22 mouse cellular contexts compared by ENCODE assay signal in genomic region chr7:103812174-103812573, GRCm38 (mm10). TPM values are rescaled to one million over a fixed set of nuclear protein-coding genes. Genes with fewer than 3 reads are reported as not detected.
DNase-seq lines count a peak whose midpoint lies in the region; ATAC-seq and TF ChIP-seq lines count a peak whose summit lies in the region.
"Had no signal": no experiment of that assay in that cellular context is flagged by ENCODE, and none has a peak within 500 bp of the region (broad histone marks: within the 10 kb centered on the region; RNA-seq: fewer than 3 reads in every experiment).

No protein-coding gene starts in this region.

- TF ChIP-seq EP300 in MEL (IDR thresholded peaks at IDR 0.05; ENCODE audit: low read depth in 1 of 2, low read length in 2 of 2): peak; percentile 94 to 95

- TF ChIP-seq POLR2A in MEL (IDR thresholded peaks at IDR 0.05; ENCODE audit: control insufficient read depth in 1 of 2, insufficient read depth in 1 of 2, low read depth in 1 of 2, low read length in 2 of 2, poor library complexity in 1 of 2): no peak

- peaks cover 23 to 26% of the 10 kb centered on the region in 2 experiments for H3K4me1 ChIP-seq in MEL (ENCODE audit: control insufficient read depth in 1 of 2, insufficient read depth in 2 of 2, low read length in 2 of 2)
- H3K4me1 ChIP-seq in forebrain, embryonic 11.5 days (replicated peaks; ENCODE audit: control insufficient read depth, insufficient read depth, low read length): no peaks in the 10 kb centered on the region
- H3K4me1 ChIP-seq: embryonic facial prominence, embryonic 15.5 days; forebrain, embryonic 13.5 days; hindbrain, embryonic 10.5 days; limb, embryonic 15.5 days; midbrain, embryonic 12.5 days; neural tube, embryonic 13.5 days had no signal

- H3K4me3 ChIP-seq in MEL (ENCODE audit: control insufficient read depth in 1 of 2, insufficient read depth in 1 of 2, low read depth in 2 of 2, low read length in 2 of 2): peak overlapping the region in 1 of 2 experiments; percentile 36; a peak in 3 of 4 replicates
- no peak overlapping the region for H3K4me3 ChIP-seq in forebrain, embryonic 11.5 days (ENCODE audit: low read depth, low read length)
- H3K4me3 ChIP-seq: embryonic facial prominence, embryonic 15.5 days; forebrain, embryonic 13.5 days; hindbrain, embryonic 10.5 days; limb, embryonic 15.5 days; midbrain, embryonic 12.5 days; neural tube, embryonic 13.5 days had no signal

- H3K27ac ChIP-seq in MEL (ENCODE audit: control insufficient read depth, low read depth, low read length): peak overlapping the region; percentile 92
- H3K27ac ChIP-seq in forebrain, embryonic 11.5 days (ENCODE audit: low read depth, low read length): no peak overlapping the region
- H3K27ac ChIP-seq: embryonic facial prominence, embryonic 15.5 days; forebrain, embryonic 13.5 days; hindbrain, embryonic 10.5 days; limb, embryonic 15.5 days; midbrain, embryonic 12.5 days; neural tube, embryonic 13.5 days had no signal

- TF ChIP-seq RAD21 in MEL (IDR thresholded peaks at IDR 0.05; ENCODE audit: low read depth, low read length): no peak

- no peaks in the 10 kb centered on the region for H3K9me3 ChIP-seq in MEL (replicated peaks; ENCODE audit: insufficient read depth, low read length)
- H3K9me3 ChIP-seq in forebrain, embryonic 11.5 days (ENCODE audit: control insufficient read depth, low read length): no peaks in the 10 kb centered on the region
- H3K9me3 ChIP-seq: embryonic facial prominence, embryonic 15.5 days; forebrain, embryonic 13.5 days; hindbrain, embryonic 10.5 days; limb, embryonic 15.5 days; midbrain, embryonic 12.5 days; neural tube, embryonic 13.5 days had no signal

- no peaks in the 10 kb centered on the region for H3K27me3 ChIP-seq in MEL (ENCODE audit: control insufficient read depth in 1 of 2, insufficient read depth in 2 of 2, low read length in 2 of 2)
- H3K27me3 ChIP-seq in forebrain, embryonic 11.5 days (ENCODE audit: control insufficient read depth, insufficient read depth, low read length): no peaks in the 10 kb centered on the region
- H3K27me3 ChIP-seq: embryonic facial prominence, embryonic 15.5 days; forebrain, embryonic 13.5 days; limb, embryonic 15.5 days; midbrain, embryonic 12.5 days; neural tube, embryonic 13.5 days had no signal

- ATAC-seq in granulocyte monocyte progenitor cell, adult 5-6 weeks (replicated peaks; ENCODE audit: poor library complexity, severe bottlenecking): peak; percentile 81
- peak; percentile 56 for ATAC-seq in megakaryocyte, adult 5-6 weeks (ENCODE audit: poor library complexity, severe bottlenecking)
- no peak for ATAC-seq in forebrain, embryonic 11.5 days (replicated peaks; ENCODE audit: low FRiP score)
- ATAC-seq: forebrain, embryonic 13.5 days had no signal

- no peaks in the 10 kb centered on the region for H3K79me2 ChIP-seq in MEL (ENCODE audit: control insufficient read depth, insufficient read depth, low read length, poor library complexity)

- peak; percentile 73 for DNase-seq in A20 (ENCODE audit: low read depth, low spot score)
- DNase-seq in MEL (ENCODE audit: low read depth, low spot score): peak; percentile 80
- no peak for DNase-seq in thymus, postnatal 4 days
- no peak for DNase-seq in ovary, adult 18-20 months (ENCODE audit: low spot score)
- DNase-seq in forebrain, embryonic 11.5 days (ENCODE audit: low spot score): no peak
- DNase-seq: adrenal gland, postnatal 10 days; cerebellum, adult 9-10 months; embryo, embryonic 11 days; gastrocnemius, postnatal 36 days; kidney, adult 2 months; kidney, postnatal 14 days; thymus, adult 18-20 months had no signal

- no peak overlapping the region for H3K4me2 ChIP-seq in forebrain, embryonic 11.5 days (ENCODE audit: low read depth, low read length, severe bottlenecking)
- H3K4me2 ChIP-seq: embryonic facial prominence, embryonic 15.5 days; forebrain, embryonic 13.5 days; limb, embryonic 15.5 days; midbrain, embryonic 12.5 days; neural tube, embryonic 13.5 days had no signal

- no peak for TF ChIP-seq CTCF in MEL (IDR thresholded peaks at IDR 0.05 in 2 of 3, conservative IDR thresholded peaks at IDR 0.05 in 1 of 3; ENCODE audit: control insufficient read depth in 1 of 3, insufficient read depth in 1 of 3, low read depth in 2 of 3, low read length in 3 of 3, poor library complexity in 1 of 3, severe bottlenecking in 1 of 3)

- peak overlapping the region; percentile 65 for H3K9ac ChIP-seq in MEL (ENCODE audit: control insufficient read depth, low read depth, low read length, poor library complexity, severe bottlenecking)
- H3K9ac ChIP-seq in forebrain, embryonic 11.5 days (ENCODE audit: low read length): no peak overlapping the region
- H3K9ac ChIP-seq: embryonic facial prominence, embryonic 15.5 days; forebrain, embryonic 13.5 days; limb, embryonic 15.5 days; midbrain, embryonic 12.5 days; neural tube, embryonic 13.5 days had no signal

- WGBS in forebrain, embryonic 11.5 days: 82% methylated on average over 1 of the region's 1 CpGs

- H3K36me3 ChIP-seq in MEL (ENCODE audit: control insufficient read depth in 1 of 2, insufficient read depth in 2 of 2, low read length in 2 of 2): peaks cover 0 to 29% of the 10 kb centered on the region in 2 experiments; a peak in 2 of 4 replicates
- H3K36me3 ChIP-seq in forebrain, embryonic 11.5 days (ENCODE audit: control insufficient read depth, insufficient read depth, low read length): no peaks in the 10 kb centered on the region
- H3K36me3 ChIP-seq: embryonic facial prominence, embryonic 15.5 days; hindbrain, embryonic 10.5 days; limb, embryonic 15.5 days; midbrain, embryonic 12.5 days; neural tube, embryonic 13.5 days had no signal

TF ChIP-seq in MEL, 35 proteins besides CTCF, POLR2A, EP300 and RAD21 (continues in another document):
- TF ChIP-seq MYC (IDR thresholded peaks at IDR 0.05; ENCODE audit: low read depth, low read length) (0 out of 2 replicates have a peak, but pooled peaks have one; percentile 48), BHLHE40 (IDR thresholded peaks at IDR 0.05; ENCODE audit: borderline replicate concordance, low read depth, low read length) (no peak), NRF1 (IDR thresholded peaks at IDR 0.05; ENCODE audit: insufficient read depth, low read depth, low read length, poor library complexity, severe bottlenecking) (no peak), ETS1 (IDR thresholded peaks at IDR 0.05; ENCODE audit: low read depth, low read length) (peak; percentile 87), POLR2AphosphoS2 (IDR thresholded peaks at IDR 0.05; ENCODE audit: low read length) (no peak), ZMIZ1 (IDR thresholded peaks at IDR 0.05; ENCODE audit: low read depth, low read length) (no peak), KAT2A (conservative IDR thresholded peaks at IDR 0.05; ENCODE audit: low read depth, low read length) (no peak), SIN3A (IDR thresholded peaks at IDR 0.05; ENCODE audit: low read length) (peak; percentile 70)

RNA-seq across cellular contexts. Expression of gene Hbb-bt, which starts 1.6 kb away (rescaled TPM):
- total RNA-seq in MEL (2012; rRNA removed): 120 and 191 TPM in 2 replicates
- 100 to 1,000 TPM in 1 of 2 experiments, not detected in 1; 118 TPM for polyA plus RNA-seq in MEL (2012; ENCODE audit: insufficient read depth in 1 of 2, insufficient read length in 2 of 2, low read depth in 1 of 2, low replicate concordance in 2 of 2, missing spikeins in 1 of 2)
- not detected in 2 replicates for total RNA-seq in granulocyte monocyte progenitor cell, adult 5-6 weeks (2014; fragmentation: Nextera tagmentation)
- total RNA-seq in granulocyte monocyte progenitor cell, adult 5-6 weeks (2017): not detected in 2 replicates
- 43.0 and 130 TPM in 2 replicates for total RNA-seq in megakaryocyte, adult 5-6 weeks (2015)
- total RNA-seq in megakaryocyte, adult 5-6 weeks (2017): 14.3 and 23.0 TPM in 2 replicates
- polyA plus RNA-seq in forebrain, embryonic 11.5 days (2014; fragmentation: Nextera tagmentation; extraction: Ambion mirVana): 770 and 789 TPM in 2 replicates

RNA-seq across cellular contexts. Expression of gene Hbb-bs, which starts 15.7 kb away (rescaled TPM):
- total RNA-seq in MEL (2012; rRNA removed): 79.0 and 138 TPM in 2 replicates
- 100 to 1,000 TPM in 1 of 2 experiments, not detected in 1; 208 TPM for polyA plus RNA-seq in MEL (2012; ENCODE audit: insufficient read depth in 1 of 2, insufficient read length in 2 of 2, low read depth in 1 of 2, low replicate concordance in 2 of 2, missing spikeins in 1 of 2)
- total RNA-seq in granulocyte monocyte progenitor cell, adult 5-6 weeks (2014; fragmentation: Nextera tagmentation): not detected in 2 replicates
- total RNA-seq in granulocyte monocyte progenitor cell, adult 5-6 weeks (2017): 1.6 and 5.2 TPM in 2 replicates
- 106 and 274 TPM in 2 replicates for total RNA-seq in megakaryocyte, adult 5-6 weeks (2015)
- total RNA-seq in megakaryocyte, adult 5-6 weeks (2017): 71.1 and 121 TPM in 2 replicates
- 254 and 256 TPM in 2 replicates for polyA plus RNA-seq in forebrain, embryonic 11.5 days (2014; fragmentation: Nextera tagmentation; extraction: Ambion mirVana)

RNA-seq across cellular contexts. Expression of gene Olfr67, which starts 20.6 kb away (rescaled TPM):
- total RNA-seq in MEL (2012; rRNA removed): not detected in 2 replicates
- polyA plus RNA-seq in MEL (2012; ENCODE audit: insufficient read depth in 1 of 2, insufficient read length in 2 of 2, low read depth in 1 of 2, low replicate concordance in 2 of 2, missing spikeins in 1 of 2): not detected
- not detected in 2 replicates for total RNA-seq in granulocyte monocyte progenitor cell, adult 5-6 weeks (2014; fragmentation: Nextera tagmentation)
- total RNA-seq in granulocyte monocyte progenitor cell, adult 5-6 weeks (2017): not detected in 2 replicates
- total RNA-seq in megakaryocyte, adult 5-6 weeks (2015): not detected in 2 replicates
- total RNA-seq in megakaryocyte, adult 5-6 weeks (2017): not detected in 2 replicates
- polyA plus RNA-seq in forebrain, embryonic 11.5 days (2014; fragmentation: Nextera tagmentation; extraction: Ambion mirVana): not detected in 2 replicates
- total RNA-seq: adrenal gland, postnatal 10 days; gastrocnemius, postnatal 36 days; layer of hippocampus, postnatal 10 days had no signal
- polyA plus RNA-seq: embryonic facial prominence, embryonic 15.5 days; forebrain, embryonic 13.5 days; heart, embryonic 14.5 days; hindbrain, embryonic 10.5 days; kidney, adult 2 months; limb, embryonic 15.5 days; midbrain, embryonic 12.5 days; neural tube, embryonic 13.5 days had no signal

RNA-seq across cellular contexts. Expression of gene Hbb-bh2, which starts 28.1 kb away (rescaled TPM):
- total RNA-seq in MEL (2012; rRNA removed): not detected in 2 replicates
- not detected for polyA plus RNA-seq in MEL (2012; ENCODE audit: insufficient read depth in 1 of 2, insufficient read length in 2 of 2, low read depth in 1 of 2, low replicate concordance in 2 of 2, missing spikeins in 1 of 2)
- total RNA-seq in granulocyte monocyte progenitor cell, adult 5-6 weeks (2014; fragmentation: Nextera tagmentation): not detected in 2 replicates
- total RNA-seq in granulocyte monocyte progenitor cell, adult 5-6 weeks (2017): not detected in 2 replicates
- not detected in 2 replicates for total RNA-seq in megakaryocyte, adult 5-6 weeks (2015)
- total RNA-seq in megakaryocyte, adult 5-6 weeks (2017): not detected in 2 replicates
- not detected in 2 replicates for polyA plus RNA-seq in forebrain, embryonic 11.5 days (2014; fragmentation: Nextera tagmentation; extraction: Ambion mirVana)
- total RNA-seq: adrenal gland, postnatal 10 days; gastrocnemius, postnatal 36 days; layer of hippocampus, postnatal 10 days had no signal
- polyA plus RNA-seq: embryonic facial prominence, embryonic 15.5 days; forebrain, embryonic 13.5 days; heart, embryonic 14.5 days; hindbrain, embryonic 10.5 days; kidney, adult 2 months; limb, embryonic 15.5 days; midbrain, embryonic 12.5 days; neural tube, embryonic 13.5 days had no signal

RNA-seq across cellular contexts. Expression of gene Hbb-bh1, which starts 30.8 kb away (rescaled TPM):
- not detected in 2 replicates for total RNA-seq in MEL (2012; rRNA removed)
- under 1 TPM in 1 of 2 experiments, not detected in 1; 0.15 TPM for polyA plus RNA-seq in MEL (2012; ENCODE audit: insufficient read depth in 1 of 2, insufficient read length in 2 of 2, low read depth in 1 of 2, low replicate concordance in 2 of 2, missing spikeins in 1 of 2)
- not detected in 2 replicates for total RNA-seq in granulocyte monocyte progenitor cell, adult 5-6 weeks (2014; fragmentation: Nextera tagmentation)
- total RNA-seq in granulocyte monocyte progenitor cell, adult 5-6 weeks (2017): not detected in 2 replicates
- not detected in 2 replicates for total RNA-seq in megakaryocyte, adult 5-6 weeks (2015)
- not detected in 2 replicates for total RNA-seq in megakaryocyte, adult 5-6 weeks (2017)
- 2,356 and 2,804 TPM in 2 replicates for polyA plus RNA-seq in forebrain, embryonic 11.5 days (2014; fragmentation: Nextera tagmentation; extraction: Ambion mirVana)
- total RNA-seq: adrenal gland, postnatal 10 days; gastrocnemius, postnatal 36 days; layer of hippocampus, postnatal 10 days had no signal
- polyA plus RNA-seq: kidney, adult 2 months had no signal

Comparison
In these comparisons a context has a peak if more than half of its experiments do, and no peak if none do; other contexts are left out.
1. DNase-seq: peak in A20 (single experiment) and MEL (single experiment); none in thymus, postnatal 4 days (single experiment), ovary, adult 18-20 months (single experiment) and forebrain, embryonic 11.5 days (single experiment).
2. RNA of gene Hbb-bt, which starts 1.6 kb away (total RNA-seq): 120 to 191 TPM in MEL and 14.3 to 130 TPM in megakaryocyte, adult 5-6 weeks; not detected in granulocyte monocyte progenitor cell, adult 5-6 weeks; every median in the first group is over 10 times any median in the second.
3. RNA of gene Hbb-bs, which starts 15.7 kb away (total RNA-seq): 71.1 to 274 TPM in megakaryocyte, adult 5-6 weeks and 79.0 to 138 TPM in MEL; 1.6 to 5.2 TPM in granulocyte monocyte progenitor cell, adult 5-6 weeks; every median in the first group is over 10 times any median in the second.